Mouse (Mus musculus) erythroblast, embryonic 14.5 days (primary cell): Measurements from ENCODE around the gene Jade2.

Experiments
- GATA1 ChIP-seq: IDR thresholded peaks from 2 replicates; pipeline ENCODE4 v1.6.1; 2012; ENCODE audit warnings: low read length, inconsistent platforms, mixed read lengths
- TAL1 ChIP-seq: IDR thresholded peaks from 3 replicates; pipeline ENCODE4 v1.6.1; 2012; ENCODE audit warnings: low read length, inconsistent platforms, mixed read lengths

DNA sequence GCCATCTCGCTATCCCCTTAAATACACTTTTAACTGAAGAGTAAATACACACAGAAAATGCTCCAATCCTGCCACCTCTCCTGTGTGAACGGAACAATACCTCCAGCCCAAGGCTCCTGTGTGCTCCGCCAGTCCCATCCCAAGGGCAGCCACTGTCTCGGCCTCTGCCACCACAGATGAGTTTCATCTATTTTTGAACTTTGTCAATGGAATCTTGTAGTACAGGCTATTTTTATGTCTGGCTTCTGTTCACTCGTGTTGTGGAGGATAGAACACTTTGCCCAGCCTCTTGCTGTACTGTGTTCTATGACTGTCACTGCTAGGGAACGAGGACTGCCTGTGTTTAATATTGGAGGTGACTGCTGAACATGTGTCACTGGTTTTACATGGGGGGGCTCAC is 28.2 kb upstream of the Jade2 start:
- TF ChIP-seq GATA1 (no peak), TAL1 (no peak)
